12 mouse cellular contexts compared by ENCODE assay signal in genomic region chr16:91416938-91417337, GRCm38 (mm10). TPM values are rescaled to one million over a fixed set of nuclear protein-coding genes. Genes with fewer than 3 reads are reported as not detected.
DNase-seq lines count a peak whose midpoint lies in the region; ATAC-seq and TF ChIP-seq lines count a peak whose summit lies in the region.
"Had no signal": no experiment of that assay in that cellular context is flagged by ENCODE, and none has a peak within 500 bp of the region (broad histone marks: within the 10 kb centered on the region; RNA-seq: fewer than 3 reads in every experiment).

No protein-coding gene starts in this region.

- no peak overlapping the region for H3K4me2 ChIP-seq in hindbrain, embryonic 12.5 days (replicated peaks)
- H3K4me2 ChIP-seq: embryonic facial prominence, embryonic 13.5 days; lung, embryonic 15.5 days had no signal

- H3K36me3 ChIP-seq in heart, adult 2 months (ENCODE audit: control insufficient read depth, insufficient read depth, low read length): peaks cover 39% of the 10 kb centered on the region
- H3K36me3 ChIP-seq in hindbrain, embryonic 12.5 days: no peaks in the 10 kb centered on the region

- H3K9ac ChIP-seq in heart, adult 2 months (ENCODE audit: low read depth, low read length): no peak overlapping the region
- H3K9ac ChIP-seq in hindbrain, embryonic 12.5 days: no peak overlapping the region
- H3K9ac ChIP-seq: embryonic facial prominence, embryonic 13.5 days; lung, embryonic 15.5 days had no signal

- peak; percentile 98 for TF ChIP-seq EP300 in heart, adult 2 months (IDR thresholded peaks at IDR 0.05; ENCODE audit: insufficient read depth, low read depth, low read length)

- peak; percentile 41; the same call in 1 of the 2 replicates for TF ChIP-seq POLR2A in heart, adult 2 months (IDR thresholded peaks at IDR 0.05; ENCODE audit: insufficient read depth, low read depth, low read length)

- intact Hi-C loops in heart, adult 2 months (cut with DNase I): no loop called here

- H3K79me2 ChIP-seq in heart, adult 2 months (replicated peaks; ENCODE audit: control insufficient read depth, insufficient read depth, low read length): no peaks in the 10 kb centered on the region

- no peak overlapping the region for H3K4me3 ChIP-seq in heart, adult 2 months
- H3K4me3 ChIP-seq in hindbrain, embryonic 12.5 days: no peak overlapping the region
- H3K4me3 ChIP-seq: embryonic facial prominence, embryonic 13.5 days; lung, embryonic 15.5 days had no signal

- H3K9me3 ChIP-seq in hindbrain, embryonic 12.5 days (replicated peaks): no peaks in the 10 kb centered on the region
- H3K9me3 ChIP-seq: embryonic facial prominence, embryonic 13.5 days; lung, embryonic 15.5 days had no signal

- no peak for ATAC-seq in hindbrain, embryonic 12.5 days (ENCODE audit: low FRiP score)

- 49% methylated on average over 7 of the region's 7 CpGs for WGBS in heart, adult 2 months
- 79% methylated on average over 7 of the region's 7 CpGs for WGBS in hindbrain, embryonic 12.5 days

- TF ChIP-seq CTCF in heart, adult 2 months (IDR thresholded peaks at IDR 0.05): no peak

- H3K4me1 ChIP-seq in heart, adult 2 months (ENCODE audit: control insufficient read depth, insufficient read depth, low read length): peaks cover 13% of the 10 kb centered on the region
- no peaks in the 10 kb centered on the region for H3K4me1 ChIP-seq in hindbrain, embryonic 12.5 days
- H3K4me1 ChIP-seq: embryonic facial prominence, embryonic 13.5 days; lung, embryonic 15.5 days had no signal

- DNase-seq in lung, postnatal 36 days: peak; percentile 26
- no peak for DNase-seq in lung, postnatal 10 days
- DNase-seq in heart, adult 2 months: peak in 1 of 2 experiments; percentile 78
- peak; percentile 51 for DNase-seq in liver
- DNase-seq in spleen, adult 18-20 months: peak; percentile 38 to 47
- no peak for DNase-seq in embryo, embryonic 9.5 days (ENCODE audit: extremely low spot score)
- DNase-seq in c-Kit-positive CD71-positive TER-119-positive erythroid progenitor cells, embryonic 14.5 days (ENCODE audit: low spot score): no peak

- peak overlapping the region; percentile 87 for H3K27ac ChIP-seq in heart, adult 2 months
- H3K27ac ChIP-seq in hindbrain, embryonic 12.5 days: no peak overlapping the region
- H3K27ac ChIP-seq: embryonic facial prominence, embryonic 13.5 days; lung, embryonic 15.5 days had no signal

- no peaks in the 10 kb centered on the region for H3K27me3 ChIP-seq in heart, adult 2 months (ENCODE audit: control insufficient read depth, insufficient read depth, low read length)
- H3K27me3 ChIP-seq in hindbrain, embryonic 12.5 days: no peaks in the 10 kb centered on the region
- H3K27me3 ChIP-seq: embryonic facial prominence, embryonic 13.5 days; lung, embryonic 15.5 days had no signal

RNA-seq across cellular contexts. Expression of gene Il10rb, which starts 11.0 kb away (rescaled TPM):
- 100 to 1,000 TPM in 1 of 2 experiments, 10 to 100 TPM in 1; 98.2 to 122 TPM for total RNA-seq in heart, adult 2 months (2021)
- 136 and 182 TPM in 2 replicates for polyA plus RNA-seq in heart, adult 2 months (2012; rRNA removed)
- 8.5 and 10.1 TPM in 2 replicates for polyA plus RNA-seq in hindbrain, embryonic 12.5 days (2016; fragmentation: Nextera tagmentation; extraction: Ambion mirVana)

RNA-seq across cellular contexts. Expression of gene Gm21970, which starts 25.4 kb away (rescaled TPM):
- total RNA-seq in heart, adult 2 months (2021): not detected
- not detected in 2 replicates for polyA plus RNA-seq in heart, adult 2 months (2012; rRNA removed)
- not detected in 2 replicates for polyA plus RNA-seq in hindbrain, embryonic 12.5 days (2016; fragmentation: Nextera tagmentation; extraction: Ambion mirVana)
- polyA plus RNA-seq: embryonic facial prominence, embryonic 13.5 days; hindbrain, embryonic 11.5 days; kidney, embryonic 14.5 days; lung, embryonic 15.5 days had no signal

RNA-seq across cellular contexts. Expression of gene Ifnar2, which starts 44.4 kb away (rescaled TPM):
- 10 to 100 TPM; 31.2 to 36.0 TPM for total RNA-seq in heart, adult 2 months (2021)
- polyA plus RNA-seq in heart, adult 2 months (2012; rRNA removed): 39.9 and 51.6 TPM in 2 replicates
- 34.0 and 34.1 TPM in 2 replicates for polyA plus RNA-seq in hindbrain, embryonic 12.5 days (2016; fragmentation: Nextera tagmentation; extraction: Ambion mirVana)

Comparison
In these comparisons a context has a peak if more than half of its experiments do, and no peak if none do; other contexts are left out.
1. DNase-seq: peak in lung, postnatal 36 days (single experiment), liver (single experiment) and spleen, adult 18-20 months (2 of 2); none in lung, postnatal 10 days (single experiment), embryo, embryonic 9.5 days (single experiment) and c-Kit-positive CD71-positive TER-119-positive erythroid progenitor cells, embryonic 14.5 days (single experiment).
2. RNA of gene Il10rb, which starts 11.0 kb away (polyA plus RNA-seq): 136 to 182 TPM in heart, adult 2 months; 8.5 to 10.1 TPM in hindbrain, embryonic 12.5 days; every median in the first group is over 10 times any median in the second.